Mouse (Mus musculus) neural tube, embryonic 14.5 days (tissue): ENCODE data around the gene Igdcc3. TPM values are rescaled to one million over a fixed set of nuclear protein-coding genes. Genes with fewer than 3 reads are reported as not detected.

Experiments
- ATAC-seq: fragments of 200-750 bp; cut with Nextera tagmentation; 2 replicates; pipeline ENCODE4 v1.8.0; 2017; ENCODE audit warnings: low read depth, mild to moderate bottlenecking, moderate TSS enrichment, moderate library complexity
- H3K27ac ChIP-seq: fragments of 300-500 bp; sonication (generic); 2 replicates; pipeline ENCODE4 v1.5.1; 2014; ENCODE audit warnings: low read depth, mild to moderate bottlenecking, control low read depth, low read length, moderate library complexity, mixed read lengths
- H3K27me3 ChIP-seq: fragments of 300-500 bp; sonication (generic); 2 replicates; pipeline ENCODE4 v1.6.1; 2014; ENCODE audit warnings: low read length; ENCODE audit not compliant: control insufficient read depth, insufficient read depth
- H3K36me3 ChIP-seq: fragments of 300-500 bp; sonication (generic); 2 replicates; pipeline ENCODE4 v1.6.1; 2014; ENCODE audit warnings: low read length, mixed read lengths; ENCODE audit not compliant: control insufficient read depth, insufficient read depth
- H3K4me1 ChIP-seq: fragments of 300-500 bp; sonication (generic); 2 replicates; pipeline ENCODE4 v1.6.1; 2014; ENCODE audit warnings: low read length; ENCODE audit not compliant: control insufficient read depth, insufficient read depth
- H3K4me2 ChIP-seq: fragments of 300-500 bp; sonication (generic); 2 replicates; pipeline ENCODE4 v1.6.1; 2014; ENCODE audit warnings: mild to moderate bottlenecking, low read depth, low read length, control low read depth
- H3K4me3 ChIP-seq: fragments of 300-500 bp; sonication (generic); 2 replicates; pipeline ENCODE4 v1.5.1; 2014; ENCODE audit warnings: low read depth, low read length, control low read depth, mixed read lengths
- H3K9ac ChIP-seq: fragments of 300-500 bp; sonication (generic); replicated peaks from 2 replicates; pipeline ENCODE4 v1.6.1; 2014; ENCODE audit warnings: low read depth, mild to moderate bottlenecking, control low read depth, low read length, mixed read lengths
- H3K9me3 ChIP-seq: fragments of 300-500 bp; sonication (generic); 2 replicates; pipeline ENCODE4 v1.6.1; 2016; ENCODE audit warnings: low read length; ENCODE audit not compliant: control insufficient read depth
- WGBS: fragments of 180-500 bp; shearing (Covaris S2); extraction: QIAGEN DNeasy Blood & Tissue Kit; methylation state at CpG from one replicate; pipeline ENCODE4 v1.1.7; 2014; 5-methylcytosine and 5-hydroxymethylcytosine counted together
- polyA plus RNA-seq: library from polyadenylated mRNA; unstranded; fragments of >200 nt; fragmentation: Nextera tagmentation; extraction: Ambion mirVana; gene quantifications from 2 replicates; pipeline ENCODE4 v1.2.1, GENCODE M21; 2014

The Igdcc3 gene
- polyA plus RNA-seq, 1 experiment from 2014 or later = 10.1 TPM

GRCm38 (mm10) chr9:65162711-65163639 lies 22.0 kb downstream of the Igdcc3 start:
- no peaks in the 10 kb centered on the region for H3K36me3 ChIP-seq
- H3K4me3 ChIP-seq = peak overlapping the region; percentile 38
- H3K4me1 ChIP-seq = peaks cover 28% of the 10 kb centered on the region
- peak overlapping the region; percentile 64 for H3K27ac ChIP-seq
- under 1% methylated on average over 58 of the region's 69 CpGs for WGBS
- H3K27me3 ChIP-seq = no peaks in the 10 kb centered on the region
- H3K9ac ChIP-seq = peak overlapping the region; percentile 69
- peak; percentile 82 for ATAC-seq
- H3K4me2 ChIP-seq = peak overlapping the region; percentile 76
- no peaks in the 10 kb centered on the region for H3K9me3 ChIP-seq

- Histone ChIP-seq H3K4me3 (no peak overlapping the region), H3K36me3 (no peaks in the 10 kb centered on the region), H3K9me3 (no peaks in the 10 kb centered on the region), H3K4me2 (no peak overlapping the region), H3K27ac (no peak overlapping the region), H3K4me1 (peaks cover 35% of the 10 kb centered on the region), H3K9ac (no peak overlapping the region), H3K27me3 (no peaks in the 10 kb centered on the region)
- no peak for ATAC-seq
- WGBS = 37% methylated on average over 1 of the region's 1 CpGs
Observed at GRCm38 (mm10) chr9:65164870-65165269, 23.9 kb downstream of the Igdcc3 start.

- H3K27ac ChIP-seq = no peak overlapping the region
- H3K27me3 ChIP-seq = no peaks in the 10 kb centered on the region
- H3K9ac ChIP-seq = no peak overlapping the region
- H3K4me3 ChIP-seq = no peak overlapping the region
- no peak overlapping the region for H3K4me2 ChIP-seq
- H3K36me3 ChIP-seq = no peaks in the 10 kb centered on the region
- WGBS = 38% methylated on average over 9 of the region's 9 CpGs
- H3K9me3 ChIP-seq = no peaks in the 10 kb centered on the region
- ATAC-seq = no peak
- peaks cover 30% of the 10 kb centered on the region for H3K4me1 ChIP-seq
Observed at GRCm38 (mm10) chr9:65166386-65166785, 25.4 kb downstream of the Igdcc3 start.

GRCm38 (mm10) chr9:65168534-65168933 lies 27.5 kb downstream of the Igdcc3 start:
- Histone ChIP-seq H3K4me3 (no peak overlapping the region), H3K27me3 (no peaks in the 10 kb centered on the region), H3K27ac (peak overlapping the region; percentile 6), H3K4me2 (no peak overlapping the region), H3K9ac (no peak overlapping the region), H3K36me3 (no peaks in the 10 kb centered on the region), H3K4me1 (peaks cover 17% of the 10 kb centered on the region), H3K9me3 (no peaks in the 10 kb centered on the region)
- no peak for ATAC-seq
- 11% methylated on average over 5 of the region's 6 CpGs for WGBS

GRCm38 (mm10) chr9:65168952-65169351 lies 28.0 kb downstream of the Igdcc3 start:
- Histone ChIP-seq H3K27me3 (no peaks in the 10 kb centered on the region), H3K36me3 (no peaks in the 10 kb centered on the region), H3K4me3 (no peak overlapping the region), H3K9ac (no peak overlapping the region), H3K4me2 (no peak overlapping the region), H3K27ac (peak overlapping the region; percentile 6; the same call in 1 of the 2 replicates), H3K4me1 (peaks cover 13% of the 10 kb centered on the region), H3K9me3 (no peaks in the 10 kb centered on the region)
- 0 out of 2 replicates have a peak, but pooled peaks have one; percentile 41 for ATAC-seq
- WGBS = 7% methylated on average over 4 of the region's 4 CpGs

- Histone ChIP-seq H3K4me2 (no peak overlapping the region), H3K9me3 (no peaks in the 10 kb centered on the region), H3K27me3 (no peaks in the 10 kb centered on the region), H3K27ac (no peak overlapping the region), H3K4me1 (peaks cover 37% of the 10 kb centered on the region), H3K4me3 (no peak overlapping the region), H3K36me3 (no peaks in the 10 kb centered on the region), H3K9ac (no peak overlapping the region)
- 47% methylated on average over 9 of the region's 9 CpGs for WGBS
- no peak for ATAC-seq
Observed at GRCm38 (mm10) chr9:65172654-65173053, 31.7 kb downstream of the Igdcc3 start.

GRCm38 (mm10) chr9:65175234-65175938 lies 34.4 kb downstream of the Igdcc3 start:
- H3K4me1 ChIP-seq = peaks cover 49% of the 10 kb centered on the region

GRCm38 (mm10) chr9:65175939-65176871 lies 35.2 kb downstream of the Igdcc3 start:
- H3K4me1 ChIP-seq = peaks cover 57% of the 10 kb centered on the region
- no peaks in the 10 kb centered on the region for H3K27me3 ChIP-seq
- no peak overlapping the region for H3K4me3 ChIP-seq
- H3K36me3 ChIP-seq = no peaks in the 10 kb centered on the region
- H3K27ac ChIP-seq = peak overlapping the region; percentile 76
- H3K9ac ChIP-seq = no peak overlapping the region
- ATAC-seq = peak; percentile 66
- no peak overlapping the region for H3K4me2 ChIP-seq
- WGBS = 9% methylated on average over 9 of the region's 9 CpGs
- H3K9me3 ChIP-seq = no peaks in the 10 kb centered on the region

More at GRCm38 (mm10) chr9:65175234-65175938, 34.4 kb downstream of the Igdcc3 start:
- WGBS = 11% methylated on average over 5 of the region's 5 CpGs
- Histone ChIP-seq H3K9me3 (no peaks in the 10 kb centered on the region), H3K4me2 (no peak overlapping the region), H3K27ac (peak overlapping the region; percentile 76), H3K27me3 (no peaks in the 10 kb centered on the region), H3K36me3 (no peaks in the 10 kb centered on the region), H3K4me3 (no peak overlapping the region), H3K9ac (no peak overlapping the region)
- peak; percentile 16; the same call in 1 of the 2 replicates for ATAC-seq
